Mouse (Mus musculus) lung, embryonic 16.5 days (tissue): Measurements from ENCODE around the gene Rnf24. TPM values are rescaled to one million over a fixed set of nuclear protein-coding genes. Genes with fewer than 3 reads are reported as not detected.

Experiments used
- ATAC-seq: fragments of 200-750 bp; cut with Nextera tagmentation; 2 replicates; pipeline ENCODE4 v1.8.0; 2017; ENCODE audit warnings: low read depth, mild to moderate bottlenecking, moderate library complexity
- H3K27ac ChIP-seq: fragments of 300-500 bp; sonication (generic); 2 replicates; pipeline ENCODE4 v1.5.1; 2014; ENCODE audit warnings: mild to moderate bottlenecking, control low read depth, low read length
- H3K27me3 ChIP-seq: fragments of 300-500 bp; sonication (generic); 2 replicates; pipeline ENCODE4 v1.6.1; 2014; ENCODE audit warnings: low read depth, low read length, mixed read lengths; ENCODE audit not compliant: control insufficient read depth, insufficient read depth
- H3K36me3 ChIP-seq: fragments of 300-500 bp; sonication (generic); 2 replicates; pipeline ENCODE4 v1.6.1; 2014; ENCODE audit warnings: low read length; ENCODE audit not compliant: control insufficient read depth, insufficient read depth
- H3K4me1 ChIP-seq: fragments of 300-500 bp; sonication (generic); replicated peaks from 2 replicates; pipeline ENCODE4 v1.6.1; 2014; ENCODE audit warnings: low read length, mixed read lengths; ENCODE audit not compliant: control insufficient read depth, insufficient read depth
- H3K4me2 ChIP-seq: fragments of 300-500 bp; sonication (generic); 2 replicates; pipeline ENCODE4 v1.6.1; 2014; ENCODE audit warnings: low read depth, low read length, control low read depth
- H3K4me3 ChIP-seq: fragments of 300-500 bp; sonication (generic); 2 replicates; pipeline ENCODE4 v1.5.1; 2014; ENCODE audit warnings: mild to moderate bottlenecking, low read length, control low read depth
- H3K9ac ChIP-seq: fragments of 300-500 bp; sonication (generic); 2 replicates; pipeline ENCODE4 v1.6.1; 2014; ENCODE audit warnings: low read length, control low read depth
- H3K9me3 ChIP-seq: fragments of 300-500 bp; sonication (generic); 2 replicates; pipeline ENCODE4 v1.6.1; 2016; ENCODE audit warnings: low read length; ENCODE audit not compliant: control insufficient read depth
- WGBS: fragments of 180-500 bp; shearing (Covaris S2); extraction: QIAGEN DNeasy Blood & Tissue Kit; methylation state at CpG from one replicate; pipeline ENCODE4 v1.1.7; 2014; 5-methylcytosine and 5-hydroxymethylcytosine counted together
- polyA plus RNA-seq: library from polyadenylated mRNA; unstranded; fragments of >200 nt; fragmentation: Nextera tagmentation; extraction: Ambion mirVana; gene quantifications from 2 replicates; pipeline ENCODE4 v1.2.1, GENCODE M21; 2015

The Rnf24 gene
- polyA plus RNA-seq, 1 experiment from 2014 or later = 3.4 TPM

- Histone ChIP-seq H3K4me1 (no peaks in the 10 kb centered on the region), H3K4me2 (no peak overlapping the region), H3K4me3 (no peak overlapping the region), H3K27ac (no peak overlapping the region), H3K27me3 (no peaks in the 10 kb centered on the region), H3K36me3 (peaks cover 41% of the 10 kb centered on the region), H3K9ac (no peak overlapping the region), H3K9me3 (no peaks in the 10 kb centered on the region)
- 92% methylated on average over 2 of the region's 2 CpGs for WGBS
- no peak for ATAC-seq
Measured at GRCm38 (mm10) chr2:131296746-131297261, 55.9 kb downstream of the Rnf24 start.

GRCm38 (mm10) chr2:131290669-131291068, 62.0 kb downstream of the Rnf24 start:
- Histone ChIP-seq H3K36me3 (peaks cover 40% of the 10 kb centered on the region), H3K9ac (no peak overlapping the region), H3K27me3 (no peaks in the 10 kb centered on the region), H3K4me1 (no peaks in the 10 kb centered on the region), H3K27ac (no peak overlapping the region), H3K4me2 (no peak overlapping the region), H3K9me3 (no peaks in the 10 kb centered on the region), H3K4me3 (no peak overlapping the region)
- ATAC-seq = no peak

- H3K4me3 ChIP-seq = no peak overlapping the region
- H3K27me3 ChIP-seq = no peaks in the 10 kb centered on the region
- H3K27ac ChIP-seq = no peak overlapping the region
- H3K9me3 ChIP-seq = no peaks in the 10 kb centered on the region
- H3K9ac ChIP-seq = no peak overlapping the region
- no peaks in the 10 kb centered on the region for H3K4me1 ChIP-seq
- H3K4me2 ChIP-seq = no peak overlapping the region
- 70% methylated on average over 1 of the region's 1 CpGs for WGBS
- ATAC-seq = no peak
- peaks cover 25% of the 10 kb centered on the region for H3K36me3 ChIP-seq
Measured at GRCm38 (mm10) chr2:131286276-131286675, 66.4 kb downstream of the Rnf24 start.

DNA sequence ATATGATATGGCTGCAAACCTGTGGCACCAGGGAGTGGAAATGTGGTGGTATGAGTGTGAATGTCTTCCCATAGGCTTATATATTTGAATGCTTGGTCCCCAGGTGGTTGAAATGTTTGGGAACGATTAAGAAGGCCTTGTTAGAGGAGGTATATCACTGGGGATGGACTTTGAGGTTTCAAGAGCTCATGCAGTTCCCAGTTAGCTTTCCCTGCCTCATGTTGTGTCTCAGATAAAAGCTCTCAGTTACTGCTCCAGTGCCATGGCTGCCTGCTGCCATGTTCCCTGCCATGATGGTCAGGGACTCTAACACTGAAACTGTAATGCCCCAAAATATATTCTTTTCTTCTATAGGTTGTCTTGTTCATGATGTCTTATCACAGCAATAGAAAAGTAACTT, 71.1 kb downstream of the Rnf24 start:
- H3K36me3 ChIP-seq = peaks cover 29% of the 10 kb centered on the region
- no peak overlapping the region for H3K9ac ChIP-seq
- 88% methylated on average over 1 of the region's 1 CpGs for WGBS
- ATAC-seq = no peak
- H3K27me3 ChIP-seq = no peaks in the 10 kb centered on the region
- no peak overlapping the region for H3K4me3 ChIP-seq
- H3K4me2 ChIP-seq = no peak overlapping the region
- no peaks in the 10 kb centered on the region for H3K4me1 ChIP-seq
- no peak overlapping the region for H3K27ac ChIP-seq
- no peaks in the 10 kb centered on the region for H3K9me3 ChIP-seq

GRCm38 (mm10) chr2:131276722-131277121, 76.0 kb downstream of the Rnf24 start:
- Histone ChIP-seq H3K9me3 (no peaks in the 10 kb centered on the region), H3K27ac (no peak overlapping the region), H3K9ac (no peak overlapping the region), H3K4me3 (no peak overlapping the region), H3K27me3 (no peaks in the 10 kb centered on the region), H3K36me3 (peaks cover 42% of the 10 kb centered on the region), H3K4me2 (no peak overlapping the region), H3K4me1 (no peaks in the 10 kb centered on the region)
- no peak for ATAC-seq
- WGBS = 85% methylated on average over 5 of the region's 5 CpGs

DNA sequence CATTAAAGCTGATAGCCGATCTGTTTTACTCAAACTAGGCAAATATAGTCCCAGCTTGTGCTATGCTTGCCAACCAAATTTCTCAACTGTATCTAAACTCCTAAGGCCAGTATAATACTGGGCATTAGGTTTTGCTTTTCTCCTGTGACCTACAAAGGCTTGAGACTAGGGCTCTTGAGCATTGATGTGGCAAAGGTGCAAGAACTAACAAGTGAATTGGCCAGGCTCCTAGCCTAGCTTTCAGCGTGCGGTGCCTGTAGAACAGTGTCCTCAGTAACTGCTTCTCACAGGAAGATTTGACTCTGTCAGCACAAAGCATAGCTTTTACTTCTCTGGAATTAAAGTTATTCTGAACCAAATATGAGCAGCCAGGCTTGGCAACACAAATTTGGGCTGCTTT, 77.2 kb downstream of the Rnf24 start:
- 95% methylated on average over 3 of the region's 3 CpGs for WGBS
- Histone ChIP-seq H3K27ac (no peak overlapping the region), H3K4me3 (no peak overlapping the region), H3K9me3 (no peaks in the 10 kb centered on the region), H3K27me3 (no peaks in the 10 kb centered on the region), H3K36me3 (peaks cover 38% of the 10 kb centered on the region), H3K4me1 (no peaks in the 10 kb centered on the region), H3K4me2 (no peak overlapping the region), H3K9ac (no peak overlapping the region)
- ATAC-seq = no peak

- 69% methylated on average over 2 of the region's 2 CpGs for WGBS
- no peaks in the 10 kb centered on the region for H3K9me3 ChIP-seq
Measured at GRCm38 (mm10) chr2:131265056-131265455, 87.6 kb downstream of the Rnf24 start.

DNA sequence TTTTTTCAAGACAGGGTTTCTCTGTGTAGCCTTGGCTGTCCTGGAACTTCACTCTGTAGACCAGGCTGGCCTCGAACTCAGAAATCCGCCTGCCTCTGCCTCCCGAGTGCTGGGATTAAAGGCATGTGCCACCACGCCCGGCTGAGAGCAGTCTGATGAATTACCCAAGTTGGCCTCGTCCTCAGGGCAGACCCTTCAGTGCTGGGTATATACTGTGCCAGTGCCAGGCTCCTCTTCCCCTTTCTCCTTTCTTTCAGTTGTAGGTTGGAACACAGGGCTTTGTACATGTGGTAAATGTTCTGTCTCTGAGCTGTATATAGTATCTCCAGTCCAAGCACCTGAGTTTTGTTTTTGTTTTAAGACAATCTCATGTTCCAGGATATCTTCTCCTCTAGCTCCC, 88.7 kb downstream of the Rnf24 start:
- no peak overlapping the region for H3K9ac ChIP-seq
- no peaks in the 10 kb centered on the region for H3K9me3 ChIP-seq
- no peak overlapping the region for H3K27ac ChIP-seq
- peak overlapping the region; percentile 13 for H3K4me3 ChIP-seq
- peaks cover 24% of the 10 kb centered on the region for H3K4me1 ChIP-seq
- ATAC-seq = no peak
- no peaks in the 10 kb centered on the region for H3K36me3 ChIP-seq
- H3K4me2 ChIP-seq = peak overlapping the region; percentile 75
- WGBS = 58% methylated on average over 6 of the region's 6 CpGs
- H3K27me3 ChIP-seq = no peaks in the 10 kb centered on the region

More at GRCm38 (mm10) chr2:131265056-131265455, 87.6 kb downstream of the Rnf24 start:
- Histone ChIP-seq H3K27ac (no peak overlapping the region), H3K4me3 (no peak overlapping the region), H3K9ac (no peak overlapping the region), H3K4me1 (peaks cover 24% of the 10 kb centered on the region), H3K4me2 (no peak overlapping the region), H3K36me3 (no peaks in the 10 kb centered on the region), H3K27me3 (no peaks in the 10 kb centered on the region)
- no peak for ATAC-seq

DNA sequence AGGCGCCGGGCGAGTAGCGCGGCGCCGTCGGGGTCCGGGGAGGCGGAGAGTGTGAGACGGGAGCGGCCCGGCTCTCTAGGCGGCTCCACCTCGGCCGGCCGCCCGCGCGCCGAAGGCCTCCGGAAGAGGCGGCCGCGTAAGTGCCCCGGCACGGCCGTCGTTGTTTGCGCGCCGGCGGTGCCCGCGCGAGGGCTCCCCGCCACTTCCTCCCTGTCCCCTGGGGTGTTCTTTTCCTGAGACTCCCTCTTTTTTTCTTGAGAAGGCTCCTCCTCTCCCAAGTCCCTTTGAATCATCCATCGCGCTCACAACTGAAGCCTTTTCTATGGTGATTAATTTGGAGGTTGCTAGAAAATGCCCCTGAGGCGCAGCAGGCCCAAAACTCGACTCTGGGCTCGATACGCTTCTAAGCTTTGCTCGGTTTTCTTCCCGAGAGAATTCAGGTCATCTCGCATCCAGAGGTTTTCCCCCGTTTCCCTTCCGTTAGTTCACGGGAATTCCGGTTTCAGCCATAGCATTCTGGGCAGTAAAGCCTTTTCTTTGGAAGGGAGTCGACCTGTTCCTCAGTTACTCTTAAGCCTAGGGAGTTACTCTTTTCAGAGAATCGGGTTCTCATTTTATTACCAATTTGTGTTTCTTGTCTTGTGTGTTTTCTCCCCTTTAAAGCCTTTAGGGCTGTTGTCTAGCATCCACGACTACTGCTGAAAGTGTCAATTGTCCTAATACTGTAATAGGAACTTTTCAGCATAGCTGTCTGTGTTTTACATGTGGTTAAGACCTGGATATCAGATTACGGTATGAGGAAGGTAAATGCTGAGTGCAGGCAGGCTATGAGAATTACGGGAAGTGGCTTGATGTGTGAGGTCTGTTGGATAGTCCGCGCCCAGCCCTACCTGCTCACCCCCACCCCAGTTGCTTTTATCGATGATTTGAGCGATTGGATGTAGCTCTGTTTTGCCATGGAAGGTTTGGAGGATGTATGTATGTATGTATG, 89.7 kb downstream of the Rnf24 start:
- H3K27me3 ChIP-seq = no peaks in the 10 kb centered on the region
- peak overlapping the region; percentile 88 for H3K4me3 ChIP-seq
- H3K9ac ChIP-seq = peak overlapping the region; percentile 96
- WGBS = under 1% methylated on average over 39 of the region's 59 CpGs
- peak overlapping the region; percentile 100 for H3K27ac ChIP-seq
- H3K36me3 ChIP-seq = no peaks in the 10 kb centered on the region
- peaks cover 24% of the 10 kb centered on the region for H3K4me1 ChIP-seq
- no peaks in the 10 kb centered on the region for H3K9me3 ChIP-seq
- peak overlapping the region; percentile 75 for H3K4me2 ChIP-seq
- ATAC-seq = peak; percentile 84
